Mouse (Mus musculus) gastrocnemius, postnatal 25 days (tissue): ENCODE data around the gene Mkrn1. TPM values are rescaled to one million over a fixed set of nuclear protein-coding genes. Genes with fewer than 3 reads are reported as not detected.
A peak's percentile ranks its signal among the peaks of the same experiment; 100 is the strongest.
"Not testable (repeated sequence)": the region's sequence is repeated elsewhere in the genome, so short reads cannot be mapped to it uniquely, and the experiment has no call there.

ENCODE experiments used
- DNase-seq: peaks from one replicate; pipeline ENCODE4 v3.0.0; 2022
- total RNA-seq, 2 experiments: library from RNA; stranded (reverse); gene quantifications; 1 replicate in 1 of 2; 2 replicates in 1 of 2; pipeline ENCODE4 v1.2.3; 2021

Gene Mkrn1
- total RNA-seq, 2 experiments from 2014 or later, result 19.6 to 22.4 TPM

DNA sequence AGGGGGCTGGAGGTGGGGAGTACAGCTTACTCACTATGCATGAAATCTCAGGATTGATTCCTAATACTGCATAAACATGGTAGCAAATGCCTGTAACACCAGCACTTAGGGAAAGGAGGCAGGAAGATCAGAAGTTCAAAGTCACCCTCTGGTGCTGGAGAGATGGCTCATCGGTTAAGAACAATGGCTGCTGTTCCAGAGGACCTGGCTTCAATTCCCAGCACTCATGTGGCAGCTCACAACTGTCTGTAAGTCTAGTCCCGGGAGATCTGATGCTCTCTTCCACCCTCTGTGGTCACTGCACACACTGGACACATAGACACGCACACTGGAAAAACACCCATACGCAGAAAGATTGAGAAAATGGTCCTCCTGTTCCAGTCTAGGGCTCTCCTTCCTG is 12.9 kb upstream of the Mkrn1 start:
- no peak for DNase-seq

DNA sequence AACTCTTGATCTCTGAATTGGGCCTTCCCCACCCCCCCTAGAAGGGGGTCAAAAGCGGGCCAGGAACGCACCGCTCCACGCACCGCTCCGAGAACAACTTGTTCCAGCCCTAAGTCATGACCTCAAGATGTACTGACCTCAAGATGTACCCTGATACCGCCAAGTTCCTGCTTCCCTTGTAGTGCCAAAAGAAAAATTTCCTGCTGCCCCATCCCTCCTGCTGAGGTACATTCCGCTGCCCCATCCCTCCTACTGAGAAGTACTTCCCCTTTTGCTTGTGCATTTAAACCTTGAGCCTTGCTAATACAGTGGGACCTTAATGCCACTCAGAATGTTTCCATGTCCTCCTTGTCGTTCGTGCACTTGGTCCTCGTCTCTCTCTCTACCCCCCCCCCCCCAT is 10.5 kb upstream of the Mkrn1 start:
- no peak for DNase-seq

DNA sequence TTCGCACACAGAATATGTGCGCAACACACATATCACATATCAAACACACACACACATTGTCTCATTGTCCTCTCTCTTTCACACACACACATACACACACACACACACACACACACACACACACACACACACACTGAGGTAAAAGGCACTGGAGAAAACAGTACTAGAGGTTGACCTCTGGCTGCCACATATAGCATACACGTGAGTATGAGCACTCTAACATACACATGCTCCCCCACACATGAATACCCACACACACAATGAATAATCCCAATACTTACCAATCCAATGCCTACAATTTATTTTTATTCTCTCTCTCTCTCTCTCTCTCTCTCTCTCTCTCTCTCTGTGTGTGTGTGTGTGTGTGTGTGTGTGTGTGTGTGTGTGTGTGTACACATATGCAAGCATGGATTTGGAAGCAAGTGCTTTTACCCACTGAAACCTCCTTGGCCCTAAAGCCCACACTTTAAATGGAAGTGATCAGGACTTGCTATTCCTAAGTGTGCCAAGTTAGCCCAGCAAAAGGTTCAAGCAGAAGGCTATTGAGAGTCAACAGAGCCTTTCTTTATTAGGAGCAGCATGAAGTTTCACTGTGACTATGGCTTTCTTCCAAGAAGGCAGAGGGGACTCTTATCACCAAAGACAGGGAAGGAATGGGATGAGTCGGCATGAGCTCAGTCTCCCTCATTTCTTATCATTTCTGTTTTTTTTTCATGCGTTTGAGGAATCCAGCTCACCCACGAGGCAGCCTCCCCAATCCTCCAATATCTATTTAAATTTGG is 8.9 kb upstream of the Mkrn1 start:
- DNase-seq, result no peak

GRCm38 (mm10) chr6:39427276-39428003 is 7.2 kb upstream of the Mkrn1 start:
- no peak for DNase-seq

DNA sequence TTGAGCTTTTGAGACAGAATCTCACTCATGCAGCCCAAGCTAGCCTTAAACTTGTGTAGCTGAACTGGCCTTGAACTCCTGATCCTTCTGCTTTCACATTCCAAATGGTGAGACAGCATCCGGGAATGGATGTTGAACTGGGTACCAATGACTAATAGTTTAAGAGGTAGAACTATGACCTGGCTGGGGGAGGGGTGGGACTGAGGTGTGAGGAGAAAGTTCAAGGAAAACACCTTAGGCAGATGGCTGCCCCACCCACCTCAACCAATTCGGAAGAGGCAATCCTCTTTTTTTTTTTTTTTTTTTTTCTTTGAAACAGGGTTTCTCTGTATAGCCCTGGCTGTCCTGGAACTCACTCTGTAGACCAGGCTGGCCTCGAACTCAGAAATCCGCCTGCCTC is 6.5 kb upstream of the Mkrn1 start:
- no peak for DNase-seq

- no peak for DNase-seq
Measured at GRCm38 (mm10) chr6:39425181-39425580, 4.9 kb upstream of the Mkrn1 start.

- DNase-seq, result no peak
Measured at GRCm38 (mm10) chr6:39423686-39424085, 3.4 kb upstream of the Mkrn1 start.

DNA sequence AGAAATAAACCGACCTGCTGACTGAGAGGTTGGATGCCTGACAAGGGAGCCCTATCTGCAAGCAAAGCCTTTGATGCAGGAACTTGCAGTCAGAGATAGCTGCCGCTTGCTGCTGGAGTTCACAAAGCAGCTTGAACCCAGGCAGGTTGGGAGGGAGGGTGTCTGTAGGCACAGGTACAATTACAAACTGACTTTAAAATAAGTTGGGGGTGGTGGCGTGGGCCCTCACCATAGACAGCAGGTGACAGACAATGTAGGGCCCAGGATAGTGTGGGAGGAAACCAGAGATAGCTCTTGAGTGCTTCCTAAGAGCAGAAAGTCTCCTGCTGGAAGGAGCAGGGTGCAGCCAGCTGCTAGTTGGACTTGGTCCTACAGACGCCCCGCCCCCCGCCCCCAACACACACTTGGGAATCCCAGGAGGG is 2.9 kb upstream of the Mkrn1 start:
- DNase-seq, result no peak

- DNase-seq, result no peak
Measured at GRCm38 (mm10) chr6:39420867-39421266, 605 bp upstream of the Mkrn1 start.

- DNase-seq, result no peak
Measured at GRCm38 (mm10) chr6:39419386-39419850, 844 bp downstream of the Mkrn1 start.

GRCm38 (mm10) chr6:39416654-39417053 is 3.6 kb downstream of the Mkrn1 start:
- DNase-seq, result not testable (repeated sequence)

DNA sequence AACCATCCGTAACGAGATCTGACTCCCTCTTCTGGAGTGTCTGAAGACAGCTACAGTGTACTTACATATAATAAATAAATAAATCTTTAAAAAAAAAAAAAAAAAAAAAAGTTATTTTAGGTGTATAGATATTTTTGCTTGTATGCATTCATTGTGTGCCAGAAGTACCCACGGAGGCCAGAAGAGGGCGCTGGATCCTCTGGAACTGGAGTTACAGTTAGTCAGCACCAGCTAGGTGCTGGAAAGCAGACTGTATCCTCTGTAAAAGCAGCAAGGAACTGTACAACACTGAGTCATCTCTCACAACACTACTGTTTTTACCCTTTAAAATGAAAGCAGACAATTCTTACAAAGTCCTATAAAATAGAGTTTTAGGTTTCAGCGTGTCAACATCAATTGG is 4.5 kb downstream of the Mkrn1 start:
- DNase-seq, result no peak

GRCm38 (mm10) chr6:39414106-39414505 is 6.2 kb downstream of the Mkrn1 start:
- DNase-seq, result no peak

GRCm38 (mm10) chr6:39406480-39406879 is 13.8 kb downstream of the Mkrn1 start:
- DNase-seq, result no peak

- peak; percentile 30 for DNase-seq
Measured at GRCm38 (mm10) chr6:39403136-39403535, 17.1 kb downstream of the Mkrn1 start.

GRCm38 (mm10) chr6:39400343-39400742 is 19.9 kb downstream of the Mkrn1 start:
- DNase-seq, result no peak

DNA sequence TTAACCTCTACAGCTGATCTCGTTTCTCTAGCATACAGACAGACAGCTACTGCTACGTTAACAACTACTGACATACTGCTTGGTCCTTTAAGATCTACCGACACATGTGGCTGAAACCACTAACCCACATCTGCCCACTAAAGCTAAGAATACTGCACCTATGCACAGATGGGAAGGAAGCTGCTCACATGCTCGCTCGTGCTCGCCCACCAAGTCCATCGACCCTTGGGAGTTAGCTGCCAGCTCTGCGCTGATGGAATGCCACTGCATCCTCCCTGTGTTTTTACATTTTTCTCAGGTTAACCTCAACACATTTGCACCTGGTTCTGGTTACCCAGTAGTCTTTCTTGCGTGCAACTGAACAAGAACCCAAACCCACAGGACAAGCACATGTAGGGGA is 21.9 kb downstream of the Mkrn1 start:
- DNase-seq, result no peak

DNA sequence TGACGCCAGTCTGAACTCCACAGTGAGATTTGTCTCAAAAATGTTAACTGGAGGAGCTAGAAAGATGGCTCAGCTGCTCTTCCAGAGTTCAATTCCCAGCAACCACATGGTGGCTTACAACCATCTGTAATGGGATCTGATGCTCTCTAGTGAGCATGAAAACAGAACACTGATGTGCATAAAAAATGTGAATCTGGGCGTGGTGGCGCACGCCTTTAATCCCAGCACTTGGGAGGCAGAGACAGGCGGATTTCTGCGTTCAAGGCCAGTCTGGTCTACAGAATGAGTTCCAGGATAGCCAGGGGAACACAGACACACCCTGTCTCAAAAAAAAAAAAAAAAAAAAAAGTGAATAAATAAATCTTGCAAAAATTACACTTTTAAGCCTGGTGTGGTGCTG is 23.2 kb downstream of the Mkrn1 start:
- no peak for DNase-seq

- DNase-seq, result no peak
Measured at GRCm38 (mm10) chr6:39395916-39396315, 24.3 kb downstream of the Mkrn1 start.

DNA sequence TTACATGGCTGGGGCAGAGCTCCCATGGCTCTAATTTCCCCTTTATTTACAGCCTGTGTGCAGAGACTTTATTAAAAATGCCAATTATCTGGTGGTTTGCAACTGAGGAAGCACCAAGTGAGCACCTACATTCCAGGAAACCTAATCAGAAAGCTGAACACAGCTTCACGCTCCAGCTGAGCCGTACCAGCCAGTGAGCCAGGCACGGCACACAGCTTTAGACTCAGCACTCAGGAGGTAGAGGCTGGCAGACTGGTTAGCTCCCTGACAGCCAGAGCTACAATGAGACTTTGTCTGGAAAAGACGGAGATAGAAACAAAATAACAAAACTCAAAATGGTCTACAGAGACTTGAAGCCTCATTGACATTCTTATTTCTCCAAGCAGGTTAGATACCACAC is 24.8 kb downstream of the Mkrn1 start:
- no peak for DNase-seq

GRCm38 (mm10) chr6:39389988-39390387 is 30.3 kb downstream of the Mkrn1 start:
- no peak for DNase-seq

DNA sequence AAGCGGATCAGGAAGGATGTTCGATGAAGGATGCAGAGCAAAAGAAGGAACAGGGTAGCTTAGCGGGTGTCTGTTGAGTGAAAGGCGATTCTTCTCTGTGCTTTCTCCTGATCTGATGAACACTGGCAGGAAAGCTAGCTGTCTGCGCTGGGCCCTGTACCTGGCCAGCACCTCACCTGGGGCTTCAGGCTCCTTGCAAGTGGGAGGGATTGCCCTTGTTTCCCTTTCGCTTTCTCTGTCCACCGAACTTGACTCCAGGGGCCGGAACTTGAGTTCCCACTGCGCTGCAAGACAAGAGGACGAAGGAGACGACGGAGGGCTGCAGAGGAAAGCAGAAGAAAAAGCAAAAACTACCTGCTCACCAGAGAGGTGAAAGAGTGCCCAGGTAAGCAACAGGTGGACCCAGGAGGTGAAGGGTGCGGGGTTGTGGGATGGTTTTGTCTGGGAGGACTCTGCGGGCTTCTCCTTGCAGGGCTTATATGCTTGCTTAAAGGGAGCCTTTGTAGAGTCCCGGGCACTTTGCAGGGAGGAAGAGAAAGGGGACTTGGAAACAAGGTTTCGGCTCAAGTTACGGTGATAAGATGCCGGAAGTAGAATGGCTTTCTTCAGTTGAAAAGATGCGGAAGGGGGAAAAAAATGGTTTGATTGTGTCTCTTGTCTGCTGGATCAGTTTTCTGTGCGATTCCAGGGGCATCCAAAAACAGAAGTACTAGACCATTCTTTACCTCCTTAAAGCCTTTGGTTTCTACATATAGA is 39.0 kb downstream of the Mkrn1 start, which contains the start of gene Rab19:
Gene Rab19, plus strand, starts transcription at position 51 of the 756 bp plus-strand sequence.
- DNase-seq, result no peak

- no peak for DNase-seq
Measured at GRCm38 (mm10) chr6:39380276-39380675, 40.0 kb downstream of the Mkrn1 start.
